Mouse (Mus musculus) adrenal gland, adult 8-10 months (tissue): Measurements from ENCODE around the gene Glrp1. TPM values are rescaled to one million over a fixed set of nuclear protein-coding genes. Genes with fewer than 3 reads are reported as not detected.

Source experiments
- DNase-seq: peaks from one replicate; pipeline ENCODE4 v3.0.0; 2022
- total RNA-seq, 4 experiments: library from RNA; stranded (reverse); gene quantifications; 2 replicates each; pipeline ENCODE4 v1.2.4; 2022

The Glrp1 gene
- total RNA-seq, 4 experiments from 2014 or later = not detected

- DNase-seq = no peak
Measured at GRCm38 (mm10) chr1:88461096-88461495, 48.8 kb downstream of the Glrp1 start.

DNA sequence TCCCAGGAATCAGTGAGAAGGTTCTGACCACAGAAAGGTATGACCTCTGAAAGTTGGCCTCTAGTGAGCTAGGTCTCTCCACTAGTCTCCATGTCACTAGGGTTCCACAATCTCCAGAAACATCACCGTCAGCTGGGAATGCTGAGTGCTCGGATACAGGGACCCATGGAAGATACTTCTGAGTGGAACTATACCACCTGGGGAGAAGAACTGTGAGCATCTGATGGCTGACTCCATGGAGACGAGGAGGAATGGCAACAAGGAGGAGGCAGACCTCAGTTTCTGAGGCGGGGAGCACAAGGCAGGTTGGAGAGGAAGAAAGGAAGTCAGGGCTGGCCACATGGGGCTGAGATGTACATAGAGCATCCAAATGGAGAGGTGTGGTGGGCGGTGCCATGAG lies 50.2 kb downstream of the Glrp1 start:
- DNase-seq = no peak

DNA sequence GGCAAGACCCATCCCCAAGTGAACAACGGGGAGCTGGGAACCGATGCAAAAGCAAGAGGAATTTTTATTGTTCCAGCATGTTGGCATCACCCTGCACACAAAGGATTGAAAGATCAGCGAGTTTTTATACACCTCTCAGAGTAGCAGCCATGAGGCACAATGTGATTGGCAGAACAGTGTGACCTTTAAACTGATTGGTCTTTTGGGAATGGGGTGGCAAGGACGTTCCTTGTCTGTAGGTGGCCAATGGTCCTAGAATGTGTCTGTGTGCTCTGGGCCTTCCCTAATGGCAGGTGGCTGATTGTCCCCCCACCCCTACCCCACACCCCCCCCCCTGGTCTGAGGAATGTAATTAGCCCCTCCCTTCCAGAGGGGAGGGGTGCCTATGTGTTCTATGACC lies 50.7 kb downstream of the Glrp1 start:
- no peak for DNase-seq

- DNase-seq = peak; percentile 55
Measured at GRCm38 (mm10) chr1:88456451-88457072, 53.3 kb downstream of the Glrp1 start.

DNA sequence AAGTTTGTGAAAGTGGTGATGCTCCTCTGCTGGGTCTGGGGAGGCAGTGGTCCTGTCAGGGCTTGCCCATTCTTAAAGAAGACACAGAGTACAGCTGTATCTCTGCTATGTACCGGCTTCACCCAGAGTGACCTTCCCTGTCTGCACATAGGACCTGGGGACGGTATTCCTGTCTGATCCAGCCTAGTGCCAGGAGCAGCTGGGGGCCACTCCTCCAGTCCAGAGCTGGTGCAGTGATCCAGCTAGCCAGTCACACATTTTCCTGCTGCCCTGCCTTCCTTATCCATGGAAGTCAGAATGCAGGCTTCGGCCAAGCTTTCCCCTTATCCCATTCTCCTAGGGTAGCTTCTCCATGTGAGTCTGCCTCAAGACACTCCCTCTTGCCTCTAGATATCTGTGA lies 54.1 kb downstream of the Glrp1 start:
- no peak for DNase-seq

- no peak for DNase-seq
Measured at GRCm38 (mm10) chr1:88454703-88455102, 55.2 kb downstream of the Glrp1 start.

- no peak for DNase-seq
Measured at GRCm38 (mm10) chr1:88452198-88452597, 57.7 kb downstream of the Glrp1 start.

DNA sequence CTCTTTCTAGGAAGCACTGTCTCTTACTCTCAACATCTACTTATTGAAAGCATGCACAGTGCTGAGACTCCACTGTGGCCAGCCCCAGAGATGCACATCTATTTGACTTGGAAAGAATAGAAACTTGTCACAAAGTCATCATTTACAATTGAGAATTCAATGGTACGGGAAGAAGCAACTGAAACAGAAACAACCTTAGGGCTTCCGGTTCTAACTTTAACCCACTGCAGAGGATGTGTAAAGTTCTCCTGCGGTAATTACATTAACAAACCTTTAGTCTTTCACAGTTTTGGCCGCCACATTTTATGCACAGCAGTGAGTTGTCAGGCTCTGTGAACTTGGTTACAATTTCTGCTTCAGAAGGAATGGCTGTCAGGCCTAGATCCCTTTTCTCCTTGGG lies 59.2 kb downstream of the Glrp1 start:
- no peak for DNase-seq

Other genes starting within 250 kb of the Glrp1 start
- gene Hjurp, start 232.4 kb downstream of the Glrp1 start, total RNA-seq = 10 to 100 TPM; 33.0 to 55.0 (median 43.2) TPM
- not detected for gene Trpm8, start 232.4 kb downstream of the Glrp1 start, total RNA-seq
- not detected for gene Spp2, start 103.1 kb downstream of the Glrp1 start, total RNA-seq
- gene Arl4c, start 192.2 kb upstream of the Glrp1 start, total RNA-seq = 10 to 100 TPM; 17.6 to 19.9 (median 18.2) TPM